Mouse (Mus musculus): ENCODE measurements at regions not wholly inside any gene's neighbourhood (a gene's known extent, or its start where the extent isn't known, plus 50 kb on each side); places are given as distances from the start of the nearest gene placed in this dataset.

- peak; percentile 82 to 86 for DNase-seq
These were observed 325.0 kb downstream of the Gm49356 start for GRCm38 (mm10) chr15:59214096-59214495.

GRCm38 (mm10) chr15:59215239-59215638 is 326.1 kb downstream of the Gm49356 start:
- peak in 1 of 2 experiments; percentile 42 for DNase-seq

GRCm38 (mm10) chr15:59217481-59217880 is 328.4 kb downstream of the Gm49356 start:
- DNase-seq = no peak

GRCm38 (mm10) chr15:59218916-59219315 is 329.8 kb downstream of the Gm49356 start:
- no peak for DNase-seq

- DNase-seq = no peak
These were observed 336.5 kb downstream of the Gm49356 start for GRCm38 (mm10) chr15:59225637-59226036.

GRCm38 (mm10) chr15:59227293-59227692 is 338.2 kb downstream of the Gm49356 start:
- DNase-seq = no peak

- no peak for DNase-seq
These were observed 341.4 kb downstream of the Gm49356 start for GRCm38 (mm10) chr15:59230536-59230935.

GRCm38 (mm10) chr15:59231703-59232102 is 342.6 kb downstream of the Gm49356 start:
- DNase-seq = no peak

- no peak for DNase-seq
These were observed 343.2 kb downstream of the Gm49356 start for GRCm38 (mm10) chr15:59232290-59232689.

- DNase-seq = no peak
These were observed 348.5 kb downstream of the Gm49356 start for GRCm38 (mm10) chr15:59237446-59238161.

GRCm38 (mm10) chr15:59241752-59242151 is 352.7 kb downstream of the Gm49356 start:
- DNase-seq = no peak

GRCm38 (mm10) chr15:59245927-59246649 is 357.0 kb downstream of the Gm49356 start:
- no peak for DNase-seq

GRCm38 (mm10) chr15:59248477-59249260 is 359.6 kb downstream of the Gm49356 start:
- DNase-seq = no peak

- no peak for DNase-seq
These were observed 372.3 kb downstream of the Gm49356 start for GRCm38 (mm10) chr15:59261380-59261779.

GRCm38 (mm10) chr15:59262380-59262779 is 373.3 kb downstream of the Gm49356 start:
- DNase-seq = peak in 1 of 2 experiments; percentile 51

GRCm38 (mm10) chr15:59263433-59264328 is 374.6 kb downstream of the Gm49356 start:
- DNase-seq = peak in 1 of 2 experiments; percentile 34

Data from cerebellum, postnatal 14 days (tissue).